Mouse (Mus musculus): ENCODE data around the gene Enox1.
"Not testable (repeated sequence)": the region's sequence is repeated elsewhere in the genome, so short reads cannot be mapped to it uniquely, and the experiment has no call there.

Gene Enox1

GRCm38 (mm10) chr14:77518017-77518416, 361.5 kb downstream of the Enox1 start:
- no peak for DNase-seq (ENCODE audit: low spot score in 2 of 2)

- no peak for DNase-seq (ENCODE audit: low spot score in 2 of 2)
These were observed 362.6 kb downstream of the Enox1 start for GRCm38 (mm10) chr14:77518941-77519695.

GRCm38 (mm10) chr14:77519701-77520100, 363.1 kb downstream of the Enox1 start:
- DNase-seq (ENCODE audit: low spot score in 2 of 2), result no peak

GRCm38 (mm10) chr14:77524303-77524702, 367.7 kb downstream of the Enox1 start:
- DNase-seq (ENCODE audit: low spot score in 2 of 2), result no peak

- no peak for DNase-seq (ENCODE audit: low spot score in 2 of 2)
These were observed 369.7 kb downstream of the Enox1 start for GRCm38 (mm10) chr14:77526262-77526661.

GRCm38 (mm10) chr14:77529201-77529600, 372.6 kb downstream of the Enox1 start:
- DNase-seq (ENCODE audit: low spot score in 2 of 2), result no peak

GRCm38 (mm10) chr14:77529621-77530020, 373.1 kb downstream of the Enox1 start:
- DNase-seq (ENCODE audit: low spot score in 2 of 2), result no peak

GRCm38 (mm10) chr14:77533638-77534037, 377.1 kb downstream of the Enox1 start:
- DNase-seq (ENCODE audit: low spot score in 2 of 2), result no peak

- DNase-seq (ENCODE audit: low spot score in 2 of 2), result no peak
These were observed 377.6 kb downstream of the Enox1 start for GRCm38 (mm10) chr14:77534120-77534519.

- DNase-seq (ENCODE audit: low spot score in 2 of 2), result no peak
These were observed 380.0 kb downstream of the Enox1 start for GRCm38 (mm10) chr14:77536592-77536991.

- not testable (repeated sequence) for DNase-seq (ENCODE audit: low spot score in 2 of 2)
These were observed 383.0 kb downstream of the Enox1 start for GRCm38 (mm10) chr14:77539563-77539962.

GRCm38 (mm10) chr14:77541925-77542324, 385.4 kb downstream of the Enox1 start:
- no peak for DNase-seq (ENCODE audit: low spot score in 2 of 2)

GRCm38 (mm10) chr14:77546531-77547274, 390.1 kb downstream of the Enox1 start:
- DNase-seq (ENCODE audit: low spot score in 2 of 2), result no peak

- DNase-seq (ENCODE audit: low spot score in 2 of 2), result no peak
These were observed 390.8 kb downstream of the Enox1 start for GRCm38 (mm10) chr14:77547351-77547750.

GRCm38 (mm10) chr14:77548963-77549362, 392.4 kb downstream of the Enox1 start:
- no peak for DNase-seq (ENCODE audit: low spot score in 2 of 2)

GRCm38 (mm10) chr14:77557446-77558070, 401.0 kb downstream of the Enox1 start:
- no peak for DNase-seq (ENCODE audit: low spot score in 2 of 2)

- no peak for DNase-seq (ENCODE audit: low spot score in 2 of 2)
These were observed 402.3 kb downstream of the Enox1 start for GRCm38 (mm10) chr14:77558910-77559309.

- no peak for DNase-seq (ENCODE audit: low spot score in 2 of 2)
These were observed 403.2 kb downstream of the Enox1 start for GRCm38 (mm10) chr14:77559792-77560191.

GRCm38 (mm10) chr14:77561808-77562583, 405.4 kb downstream of the Enox1 start:
- DNase-seq (ENCODE audit: low spot score in 2 of 2), result no peak

- DNase-seq (ENCODE audit: low spot score in 2 of 2), result no peak
These were observed 407.4 kb downstream of the Enox1 start for GRCm38 (mm10) chr14:77563922-77564321.

- no peak for DNase-seq (ENCODE audit: low spot score in 2 of 2)
These were observed 410.6 kb downstream of the Enox1 start for GRCm38 (mm10) chr14:77567120-77567519.

- DNase-seq (ENCODE audit: low spot score in 2 of 2), result no peak
These were observed 417.9 kb downstream of the Enox1 start for GRCm38 (mm10) chr14:77574436-77574835.

All from frontal cortex, postnatal 25 days (tissue).